Mouse (Mus musculus) kidney, postnatal 0 days (tissue): Measurements from ENCODE around the gene Trpv5. TPM values are rescaled to one million over a fixed set of nuclear protein-coding genes. Genes with fewer than 3 reads are reported as not detected.

Experiments used
- ATAC-seq: fragments of 200-750 bp; cut with Nextera tagmentation; replicated peaks from 2 replicates; pipeline ENCODE4 v1.8.0; 2017; ENCODE audit warnings: low read depth, moderate number of reproducible peaks, moderate TSS enrichment, moderate library complexity; ENCODE audit not compliant: low FRiP score
- DNase-seq: peaks from one replicate; pipeline ENCODE4 v3.0.0-alpha.2; 2016; ENCODE audit warnings: low spot score
- H3K27ac ChIP-seq: fragments of 300-500 bp; sonication (generic); 2 replicates; pipeline ENCODE4 v1.5.1; 2014; ENCODE audit warnings: mild to moderate bottlenecking
- H3K27me3 ChIP-seq: fragments of 300-500 bp; sonication (generic); 2 replicates; pipeline ENCODE4 v1.6.1; 2014; ENCODE audit warnings: low read length, mixed read lengths; ENCODE audit not compliant: insufficient read depth
- H3K36me3 ChIP-seq: fragments of 300-500 bp; sonication (generic); 2 replicates; pipeline ENCODE4 v1.6.1; 2014; ENCODE audit warnings: low read length, mixed read lengths; ENCODE audit not compliant: insufficient read depth
- H3K4me1 ChIP-seq: fragments of 300-500 bp; sonication (generic); replicated peaks from 2 replicates; pipeline ENCODE4 v1.6.1; 2014; ENCODE audit warnings: antibody characterized with exemption, low read length, mixed read lengths; ENCODE audit not compliant: insufficient read depth
- H3K4me2 ChIP-seq: fragments of 300-500 bp; sonication (generic); 2 replicates; pipeline ENCODE4 v1.6.1; 2014; ENCODE audit warnings: mild to moderate bottlenecking, low read length, moderate library complexity, mixed read lengths
- H3K4me3 ChIP-seq: fragments of 300-500 bp; sonication (generic); replicated peaks from 2 replicates; pipeline ENCODE4 v1.5.1; 2014; ENCODE audit warnings: low read depth, low read length
- H3K9ac ChIP-seq: fragments of 300-500 bp; sonication (generic); 2 replicates; pipeline ENCODE4 v1.6.1; 2014; ENCODE audit warnings: low read depth, low read length
- H3K9me3 ChIP-seq: fragments of 300-500 bp; sonication (generic); replicated peaks from 2 replicates; pipeline ENCODE4 v1.6.1; 2016; ENCODE audit warnings: low read length, inconsistent platforms, mixed read lengths
- CTCF ChIP-seq: IDR thresholded peaks from 2 replicates; pipeline ENCODE4 v1.5.1; 2016; ENCODE audit warnings: antibody characterized with exemption, low read depth, mild to moderate bottlenecking, moderate library complexity
- WGBS: fragments of 180-500 bp; shearing (Covaris S2); extraction: QIAGEN DNeasy Blood & Tissue Kit; methylation state at CpG from one replicate; pipeline ENCODE4 v1.1.7; 2014; 5-methylcytosine and 5-hydroxymethylcytosine counted together
- polyA plus RNA-seq: library from polyadenylated mRNA; unstranded; fragments of >200 nt; fragmentation: Nextera tagmentation; extraction: Ambion mirVana; gene quantifications from 2 replicates; pipeline ENCODE4 v1.2.1, GENCODE M21; 2015

Gene Trpv5
- polyA plus RNA-seq, 1 experiment from 2014 or later, result 9.4 TPM

DNA sequence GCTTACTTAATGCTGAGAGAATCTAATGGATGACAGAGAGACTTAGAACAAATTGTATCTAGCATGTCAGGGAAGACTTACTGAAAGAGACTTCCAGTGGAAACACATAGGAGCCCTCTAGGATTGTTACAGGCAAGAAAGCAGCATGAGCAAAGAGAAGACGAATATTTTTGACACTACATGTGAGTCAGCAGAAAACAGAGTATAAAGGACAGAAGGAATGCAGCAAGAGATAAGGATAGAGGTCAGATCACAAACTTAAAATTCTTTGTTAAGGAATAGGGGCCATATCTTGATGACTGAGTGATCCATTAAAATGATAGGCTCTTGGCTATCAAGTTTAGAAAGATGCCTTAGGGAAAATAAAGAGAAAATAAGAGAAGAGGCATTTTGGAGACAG is 20.7 kb upstream of the Trpv5 start:
- Histone ChIP-seq H3K4me2 (no peak overlapping the region), H3K36me3 (no peaks in the 10 kb centered on the region), H3K27ac (no peak overlapping the region), H3K27me3 (no peaks in the 10 kb centered on the region), H3K9me3 (no peaks in the 10 kb centered on the region), H3K9ac (no peak overlapping the region), H3K4me3 (no peak overlapping the region), H3K4me1 (no peaks in the 10 kb centered on the region)
- ATAC-seq (no peak), DNase-seq (no peak)
- TF ChIP-seq CTCF, result no peak
- 87% methylated on average over 1 of the region's 1 CpGs for WGBS

DNA sequence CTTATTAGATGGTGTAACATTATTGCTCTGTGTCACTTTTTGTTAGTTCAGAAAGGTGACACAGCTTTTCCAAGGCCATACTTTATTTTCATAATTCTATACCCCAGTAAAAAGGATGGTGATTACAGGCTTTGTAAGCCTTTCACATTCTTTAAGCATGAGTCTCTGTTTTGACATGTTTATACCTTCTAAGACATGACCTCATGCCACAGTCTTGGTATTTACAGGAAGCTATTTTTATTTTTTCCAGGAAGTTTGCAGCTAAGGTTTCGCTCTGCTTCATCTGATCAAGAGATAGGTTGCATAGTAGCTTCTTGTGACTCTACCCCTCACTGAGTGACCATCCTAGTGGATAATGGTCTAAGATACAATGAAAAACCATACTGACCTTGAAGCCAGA is 13.8 kb upstream of the Trpv5 start:
- 66% methylated on average over 1 of the region's 1 CpGs for WGBS
- Histone ChIP-seq H3K9ac (no peak overlapping the region), H3K9me3 (no peaks in the 10 kb centered on the region), H3K4me3 (no peak overlapping the region), H3K27ac (no peak overlapping the region), H3K4me1 (no peaks in the 10 kb centered on the region), H3K36me3 (no peaks in the 10 kb centered on the region), H3K27me3 (no peaks in the 10 kb centered on the region), H3K4me2 (no peak overlapping the region)
- no peak for ATAC-seq
- TF ChIP-seq CTCF, result no peak
- DNase-seq, result no peak

DNA sequence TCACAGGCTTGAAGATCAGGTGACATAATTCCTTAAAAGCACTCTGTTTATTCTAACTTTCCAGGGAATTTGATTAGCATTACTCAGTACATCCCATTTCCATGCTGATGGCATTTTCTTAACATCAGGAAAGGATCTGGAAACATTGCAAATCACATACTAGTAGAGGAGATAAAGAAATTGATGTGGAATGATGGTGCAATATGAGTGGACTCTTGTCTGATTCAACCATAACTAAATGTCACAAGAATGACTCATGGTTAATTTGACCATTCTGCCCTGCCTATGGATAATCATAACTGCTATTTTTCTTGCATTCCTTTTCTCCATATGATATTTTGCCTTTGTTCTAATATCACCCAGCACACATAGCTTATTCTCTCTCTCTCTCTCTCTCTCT is 11.6 kb upstream of the Trpv5 start:
- no peak for ATAC-seq
- Histone ChIP-seq H3K4me2 (no peak overlapping the region), H3K36me3 (no peaks in the 10 kb centered on the region), H3K27me3 (no peaks in the 10 kb centered on the region), H3K4me3 (no peak overlapping the region), H3K4me1 (no peaks in the 10 kb centered on the region), H3K9me3 (no peaks in the 10 kb centered on the region), H3K27ac (no peak overlapping the region), H3K9ac (no peak overlapping the region)
- no peak for DNase-seq
- no peak for TF ChIP-seq CTCF

DNA sequence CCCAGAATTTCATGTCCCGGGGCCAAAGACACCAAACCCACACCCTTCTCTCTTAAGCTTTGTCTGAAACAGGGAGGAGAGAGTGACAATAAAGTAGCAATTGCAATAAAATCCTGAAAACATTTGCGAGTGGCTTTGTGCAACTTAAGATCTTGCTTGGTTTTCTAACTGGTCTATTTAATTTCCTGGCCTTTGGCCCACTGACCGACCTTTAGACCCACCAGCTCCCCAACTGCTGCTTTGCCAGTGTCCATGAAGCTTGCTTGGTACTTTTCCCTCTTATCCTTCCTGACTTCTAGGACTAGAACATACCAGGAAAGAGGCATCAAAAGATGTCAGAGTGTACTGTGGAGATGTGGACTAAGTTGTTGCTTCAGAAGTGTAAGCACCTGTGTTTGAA is 5.0 kb upstream of the Trpv5 start:
- Histone ChIP-seq H3K9me3 (no peaks in the 10 kb centered on the region), H3K27me3 (no peaks in the 10 kb centered on the region), H3K4me1 (no peaks in the 10 kb centered on the region), H3K9ac (no peak overlapping the region), H3K27ac (no peak overlapping the region), H3K36me3 (no peaks in the 10 kb centered on the region), H3K4me3 (no peak overlapping the region), H3K4me2 (no peak overlapping the region)
- no peak for DNase-seq
- WGBS, result 69% methylated on average over 3 of the region's 3 CpGs
- no peak for TF ChIP-seq CTCF
- ATAC-seq, result no peak

DNA sequence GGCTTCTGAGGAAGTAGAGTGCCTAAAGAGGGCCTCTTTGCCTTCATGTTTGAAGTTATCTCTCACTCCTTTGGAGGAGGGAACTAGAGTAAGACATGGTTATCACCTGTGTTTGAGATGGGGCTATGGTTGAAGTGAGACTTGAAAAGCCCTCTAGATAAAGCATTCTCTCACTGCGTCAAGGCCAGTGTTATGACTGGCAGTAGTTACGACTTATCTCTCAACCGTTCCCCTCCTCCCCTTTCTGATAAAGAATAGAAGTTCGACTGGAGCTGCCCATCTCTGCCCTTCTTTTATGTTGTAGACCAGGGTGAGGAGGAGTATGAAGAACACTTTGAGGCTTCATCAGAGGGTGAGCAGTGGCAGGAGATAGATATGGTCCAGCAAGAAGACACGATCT is 4.3 kb upstream of the Trpv5 start:
- DNase-seq (no peak), ATAC-seq (no peak)
- no peak overlapping the region for H3K9ac ChIP-seq
- H3K4me3 ChIP-seq, result no peak overlapping the region
- H3K4me1 ChIP-seq, result no peaks in the 10 kb centered on the region
- H3K9me3 ChIP-seq, result no peaks in the 10 kb centered on the region
- H3K27me3 ChIP-seq, result no peaks in the 10 kb centered on the region
- no peak overlapping the region for H3K4me2 ChIP-seq
- TF ChIP-seq CTCF, result no peak
- H3K27ac ChIP-seq, result no peak overlapping the region
- H3K36me3 ChIP-seq, result no peaks in the 10 kb centered on the region
- whole genome bisulfite sequencing, result 77% methylated on average over 5 of the region's 5 CpGs

DNA sequence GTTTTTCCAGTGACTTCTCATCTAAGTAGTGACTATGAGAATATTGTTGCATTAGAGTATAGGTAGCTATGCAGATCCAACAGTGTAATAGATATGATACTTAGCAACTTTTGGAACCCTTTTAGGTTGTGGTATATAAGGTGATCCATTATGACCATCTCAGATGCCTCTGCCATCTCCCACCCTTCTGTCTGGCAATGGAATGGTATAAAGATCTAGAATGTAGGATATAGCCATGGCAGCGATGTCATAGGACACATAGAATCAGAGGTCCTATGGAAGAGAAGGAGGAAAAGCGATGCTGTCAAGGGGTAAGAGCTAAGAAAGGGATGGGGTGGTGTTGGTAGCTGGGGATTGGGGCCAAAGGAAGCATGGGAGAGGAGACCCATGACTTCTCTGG is 3.6 kb upstream of the Trpv5 start, which contains the start of gene Llcfc1:
Gene Llcfc1, plus strand, starts transcription at position 301 of the 400 bp plus-strand sequence.
- no peaks in the 10 kb centered on the region for H3K36me3 ChIP-seq
- 81% methylated on average over 2 of the region's 2 CpGs for WGBS
- no peaks in the 10 kb centered on the region for H3K9me3 ChIP-seq
- H3K27ac ChIP-seq, result no peak within 1 kb of the TSS
- H3K4me1 ChIP-seq, result no peaks in the 10 kb centered on the region
- H3K9ac ChIP-seq, result no peak within 1 kb of the TSS
- H3K27me3 ChIP-seq, result no peaks in the 10 kb centered on the region
- H3K4me2 ChIP-seq, result no peak within 1 kb of the TSS
- DNase-seq, result no peak
- no peak for TF ChIP-seq CTCF
- no peak within 1 kb of the TSS for H3K4me3 ChIP-seq
- ATAC-seq, result no peak

DNA sequence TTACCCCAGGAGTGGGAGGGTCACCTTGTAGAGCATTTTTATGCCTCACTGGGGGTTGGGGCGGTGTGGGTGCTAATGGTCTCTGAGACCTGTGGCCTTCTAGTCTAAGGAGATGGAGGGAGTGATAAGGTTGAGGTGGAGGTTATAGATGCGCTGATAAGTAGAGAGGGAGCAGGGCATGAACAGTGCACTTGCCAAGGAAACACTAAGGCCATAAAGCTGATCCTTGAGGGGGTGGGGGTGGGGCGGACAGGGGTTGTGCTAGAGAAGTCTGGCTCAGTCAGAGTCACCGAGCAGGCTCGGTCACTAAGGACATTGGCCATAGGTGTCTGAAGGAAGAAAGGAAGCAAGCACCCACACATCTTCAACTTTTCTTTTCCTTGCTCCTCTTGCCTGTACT is 1.1 kb upstream of the Trpv5 start:
- H3K9ac ChIP-seq, result no peak overlapping the region
- H3K27me3 ChIP-seq, result no peaks in the 10 kb centered on the region
- no peak for TF ChIP-seq CTCF
- no peaks in the 10 kb centered on the region for H3K9me3 ChIP-seq
- H3K4me3 ChIP-seq, result no peak overlapping the region
- WGBS, result 48% methylated on average over 5 of the region's 5 CpGs
- no peak overlapping the region for H3K4me2 ChIP-seq
- no peak for DNase-seq
- ATAC-seq, result 0 out of 2 replicates have a peak, but pooled peaks have one; percentile 10
- H3K27ac ChIP-seq, result no peak overlapping the region
- no peaks in the 10 kb centered on the region for H3K36me3 ChIP-seq
- no peaks in the 10 kb centered on the region for H3K4me1 ChIP-seq
